Mouse (Mus musculus) E14TG2a.4 (cell line): ENCODE data around the gene Prf1.

Experiments used
- CTCF ChIP-seq: conservative IDR thresholded peaks from 2 replicates; pipeline ENCODE4 v1.5.1; 2014; ENCODE audit warnings: low read length
- NANOG ChIP-seq: IDR thresholded peaks from 2 replicates; pipeline ENCODE4 v1.6.1; 2014; ENCODE audit warnings: borderline replicate concordance, low read length, mixed read lengths
- POU5F1 ChIP-seq: IDR thresholded peaks from 2 replicates; pipeline ENCODE4 v1.6.1; 2014; ENCODE audit warnings: low read length, borderline replicate concordance

GRCm38 (mm10) chr10:61272631-61273030, 25.0 kb upstream of the Prf1 start:
- TF ChIP-seq CTCF: no peak
- no peak for TF ChIP-seq NANOG
- no peak for TF ChIP-seq POU5F1
